Mouse (Mus musculus) B cell, adult 62 days (primary cell): ENCODE results near the gene Gm9495. TPM values are rescaled to one million over a fixed set of nuclear protein-coding genes. Genes with fewer than 3 reads are reported as not detected.

ENCODE experiments used
- total RNA-seq: library from RNA; stranded (reverse); gene quantifications from 4 replicates; pipeline ENCODE4 v1.2.4, GENCODE M21; 2023

Gene Gm9495
- not detected in 4 replicates for total RNA-seq

GRCm38 (mm10) chr8:69453465-69453864 is at the start of gene Gm9495:
TSS of gene Gm9495 (minus strand) at chr8:69453565.

Other genes starting within 250 kb of the Gm9495 start
- 10.2 to 18.4 TPM (median 13.0 TPM) in 4 replicates for gene Zfp930, start 244.5 kb downstream of the Gm9495 start, total RNA-seq
- gene D130040H23Rik, start 182.5 kb downstream of the Gm9495 start, total RNA-seq, result 33.8 to 47.6 TPM (median 43.3 TPM) in 4 replicates
- not detected in 4 replicates for gene Gm7697, start 69.4 kb upstream of the Gm9495 start, total RNA-seq
- 69.9 to 89.3 TPM (median 80.4 TPM) in 4 replicates for gene Zfp868, start 172.0 kb upstream of the Gm9495 start, total RNA-seq
- gene Zfp964, start 200.9 kb upstream of the Gm9495 start, total RNA-seq, result 0.75 to 1.6 TPM (median 1.00 TPM) in 4 replicates